Mouse (Mus musculus) liver, postnatal 0 days (tissue): Measurements from ENCODE around the gene Krt18. TPM values are rescaled to one million over a fixed set of nuclear protein-coding genes. Genes with fewer than 3 reads are reported as not detected.

Experiments
- ATAC-seq: fragments of 200-750 bp; cut with Nextera tagmentation; 2 replicates; pipeline ENCODE4 v1.8.0; 2017; ENCODE audit warnings: mild to moderate bottlenecking, moderate library complexity
- DNase-seq: peaks from one replicate; pipeline ENCODE4 v3.0.0-alpha.2; 2016
- H3K27ac ChIP-seq: fragments of 300-500 bp; sonication (generic); 2 replicates; pipeline ENCODE4 v1.5.1; 2014; ENCODE audit warnings: antibody characterized with exemption, moderate library complexity, mild to moderate bottlenecking, low read depth
- H3K27me3 ChIP-seq: fragments of 300-500 bp; sonication (generic); 2 replicates; pipeline ENCODE4 v1.6.1; 2014; ENCODE audit warnings: low read length, control low read depth, mixed read lengths; ENCODE audit not compliant: insufficient read depth
- H3K36me3 ChIP-seq: fragments of 300-500 bp; sonication (generic); replicated peaks from 2 replicates; pipeline ENCODE4 v1.6.1; 2014; ENCODE audit warnings: mild to moderate bottlenecking, control low read depth, low read length, moderate library complexity, mixed read lengths; ENCODE audit not compliant: insufficient read depth
- H3K4me1 ChIP-seq: fragments of 300-500 bp; sonication (generic); 2 replicates; pipeline ENCODE4 v1.6.1; 2014; ENCODE audit warnings: antibody characterized with exemption, mild to moderate bottlenecking, control low read depth; ENCODE audit not compliant: insufficient read depth
- H3K4me2 ChIP-seq: fragments of 300-500 bp; sonication (generic); 2 replicates; pipeline ENCODE4 v1.6.1; 2014; ENCODE audit warnings: low read depth, mild to moderate bottlenecking, low read length, moderate library complexity, mixed read lengths
- H3K4me3 ChIP-seq: fragments of 300-500 bp; sonication (generic); 2 replicates; pipeline ENCODE4 v1.5.1; 2014; ENCODE audit warnings: low read depth, low read length
- H3K9ac ChIP-seq: fragments of 300-500 bp; sonication (generic); replicated peaks from 2 replicates; pipeline ENCODE4 v1.6.1; 2014; ENCODE audit warnings: mild to moderate bottlenecking, moderate library complexity
- H3K9me3 ChIP-seq: fragments of 300-500 bp; sonication (generic); 2 replicates; pipeline ENCODE4 v1.6.1; 2016; ENCODE audit warnings: mild to moderate bottlenecking, control low read depth, low read length, mixed read lengths
- CTCF ChIP-seq: sonication (generic); IDR thresholded peaks from 2 replicates; pipeline ENCODE4 v1.5.1; 2016; ENCODE audit warnings: antibody characterized with exemption, low read depth
- EP300 ChIP-seq: IDR thresholded peaks from 2 replicates; pipeline ENCODE4 v1.6.1; 2016; ENCODE audit warnings: antibody characterized with exemption, low read depth, mild to moderate bottlenecking
- WGBS: fragments of 180-500 bp; shearing (Covaris S2); extraction: QIAGEN DNeasy Blood & Tissue Kit; methylation state at CpG from one replicate; pipeline ENCODE4 v1.1.7; 2014; ENCODE audit not compliant: insufficient replicate concordance; 5-methylcytosine and 5-hydroxymethylcytosine counted together
- polyA plus RNA-seq: library from polyadenylated mRNA; unstranded; fragments of >200 nt; fragmentation: Nextera tagmentation; extraction: Ambion mirVana; gene quantifications from 2 replicates; pipeline ENCODE4 v1.2.1, GENCODE M21; 2015

Gene Krt18
- polyA plus RNA-seq, 1 experiment from 2014 or later: 234 TPM

DNA sequence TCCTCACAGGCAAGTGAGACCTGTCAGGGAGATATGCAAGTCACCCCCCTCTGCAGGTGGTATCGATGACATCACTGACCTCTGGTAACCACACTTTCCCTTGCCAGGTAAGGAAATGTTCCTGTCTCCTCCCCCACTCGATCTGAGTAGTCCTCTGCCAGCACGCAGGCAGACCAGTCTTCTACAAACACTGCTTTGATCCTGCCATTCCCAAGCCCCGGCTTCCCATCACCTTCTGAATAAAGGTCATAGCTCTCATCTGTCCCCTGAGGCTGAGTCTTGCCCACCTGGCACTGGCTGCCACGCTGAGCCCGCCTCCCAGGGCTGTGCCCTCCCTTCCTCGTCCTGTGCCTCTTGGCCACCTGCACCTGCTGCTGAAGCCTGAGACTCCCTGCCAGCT lies 11.2 kb upstream of the Krt18 start:
- DNase-seq (peak; percentile 41), ATAC-seq (peak; percentile 20; the same call in 1 of the 2 replicates)
- WGBS: 37% methylated on average over 7 of the region's 7 CpGs
- H3K36me3 ChIP-seq: no peaks in the 10 kb centered on the region
- peak overlapping the region; percentile 68 for H3K27ac ChIP-seq
- no peak overlapping the region for H3K9ac ChIP-seq
- no peaks in the 10 kb centered on the region for H3K27me3 ChIP-seq
- no peaks in the 10 kb centered on the region for H3K9me3 ChIP-seq
- peaks cover 18% of the 10 kb centered on the region for H3K4me1 ChIP-seq
- peak overlapping the region; percentile 13; the same call in 1 of the 2 replicates for H3K4me2 ChIP-seq
- TF ChIP-seq EP300: no peak
- TF ChIP-seq CTCF: no peak
- H3K4me3 ChIP-seq: no peak overlapping the region

DNA sequence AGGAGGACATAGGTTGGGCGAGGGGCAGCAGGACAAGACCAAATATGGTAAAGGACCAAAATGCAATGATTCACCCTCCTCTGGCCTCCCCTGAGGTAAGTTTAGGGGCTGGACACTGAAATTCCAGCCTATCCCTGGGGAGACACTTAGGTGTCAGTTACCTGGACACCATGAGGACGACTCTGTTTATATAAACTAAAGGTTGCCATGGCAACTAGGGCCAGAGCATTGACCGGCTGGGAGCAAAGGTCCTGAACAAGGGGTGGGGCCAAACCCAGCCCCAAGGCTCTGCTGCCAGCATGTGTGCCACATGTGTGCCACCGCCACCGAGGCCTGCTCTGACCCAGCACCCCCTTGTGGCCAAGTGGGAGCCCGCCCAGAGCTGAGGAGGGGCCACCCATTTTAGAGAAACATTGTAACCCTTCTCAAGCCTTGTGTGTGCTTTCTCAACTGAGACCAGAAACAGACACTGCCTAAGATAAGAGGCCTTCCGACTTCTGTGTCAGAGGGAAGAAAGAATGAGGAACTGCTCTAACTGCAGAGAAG lies 10.0 kb upstream of the Krt18 start:
- Histone ChIP-seq H3K9me3 (no peaks in the 10 kb centered on the region), H3K36me3 (no peaks in the 10 kb centered on the region), H3K27me3 (no peaks in the 10 kb centered on the region), H3K9ac (no peak overlapping the region), H3K27ac (peak overlapping the region; percentile 68), H3K4me3 (no peak overlapping the region), H3K4me1 (peaks cover 18% of the 10 kb centered on the region), H3K4me2 (no peak overlapping the region)
- TF ChIP-seq EP300: no peak
- peak; percentile 79 for TF ChIP-seq CTCF
- DNase-seq (peak; percentile 82), ATAC-seq (peak; percentile 93)
- 12% methylated on average over 7 of the region's 7 CpGs for WGBS

DNA sequence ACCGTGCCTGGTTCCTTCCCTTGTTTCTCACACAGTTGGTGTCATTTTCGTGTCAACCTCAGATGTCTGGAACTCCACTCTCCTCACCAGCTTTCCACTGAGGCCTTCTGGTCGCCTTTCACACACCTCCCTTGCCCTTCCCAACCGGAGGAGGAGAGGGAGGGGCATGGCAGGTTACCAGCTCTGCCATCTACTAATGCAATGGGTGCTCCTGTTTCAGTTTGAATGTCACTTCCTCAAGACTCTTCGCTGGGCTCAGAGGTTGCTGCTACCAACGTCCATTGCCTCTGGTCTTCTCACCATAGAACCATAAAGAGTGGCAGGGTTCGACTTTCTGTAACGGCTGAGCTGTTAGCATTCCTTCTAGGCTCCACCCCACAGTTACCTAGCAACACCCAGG lies 5.5 kb upstream of the Krt18 start:
- ATAC-seq: no peak
- Histone ChIP-seq H3K4me3 (no peak overlapping the region), H3K36me3 (no peaks in the 10 kb centered on the region), H3K4me1 (peaks cover 21% of the 10 kb centered on the region), H3K4me2 (no peak overlapping the region), H3K27me3 (0 out of 2 replicates have a peak, but pooled peaks cover 6% of the 10 kb centered on the region), H3K27ac (no peak overlapping the region), H3K9ac (no peak overlapping the region), H3K9me3 (no peaks in the 10 kb centered on the region)
- TF ChIP-seq EP300 (no peak), CTCF (no peak)
- 41% methylated on average over 8 of the region's 8 CpGs for WGBS
- no peak for DNase-seq

DNA sequence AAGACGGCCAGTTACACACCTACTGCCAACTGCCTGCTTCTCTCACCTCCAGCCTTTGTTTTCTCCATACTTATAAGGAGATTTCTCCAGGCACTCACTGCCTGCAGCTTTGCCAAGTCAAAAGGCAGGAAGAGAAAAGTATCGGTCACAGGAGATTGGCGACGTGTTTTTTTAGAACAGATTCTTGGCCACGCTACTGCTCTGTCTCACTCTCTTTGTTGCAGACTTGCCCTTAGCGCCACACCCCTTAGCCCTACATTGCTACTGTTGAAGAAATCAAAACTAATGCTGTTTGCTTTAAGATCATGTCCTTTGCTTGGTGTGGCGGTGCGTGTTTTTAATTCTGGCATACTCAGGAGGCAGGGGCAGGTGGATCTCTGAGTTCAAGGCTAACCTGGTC lies 4.1 kb upstream of the Krt18 start:
- Histone ChIP-seq H3K36me3 (no peaks in the 10 kb centered on the region), H3K9ac (no peak overlapping the region), H3K4me2 (no peak overlapping the region), H3K27ac (no peak overlapping the region), H3K4me3 (no peak overlapping the region), H3K4me1 (peaks cover 18% of the 10 kb centered on the region), H3K9me3 (no peaks in the 10 kb centered on the region), H3K27me3 (peaks cover 10% of the 10 kb centered on the region; the same call in 1 of the 2 replicates)
- 76% methylated on average over 8 of the region's 8 CpGs for WGBS
- DNase-seq (no peak), ATAC-seq (no peak)
- TF ChIP-seq EP300 (no peak), CTCF (no peak)

DNA sequence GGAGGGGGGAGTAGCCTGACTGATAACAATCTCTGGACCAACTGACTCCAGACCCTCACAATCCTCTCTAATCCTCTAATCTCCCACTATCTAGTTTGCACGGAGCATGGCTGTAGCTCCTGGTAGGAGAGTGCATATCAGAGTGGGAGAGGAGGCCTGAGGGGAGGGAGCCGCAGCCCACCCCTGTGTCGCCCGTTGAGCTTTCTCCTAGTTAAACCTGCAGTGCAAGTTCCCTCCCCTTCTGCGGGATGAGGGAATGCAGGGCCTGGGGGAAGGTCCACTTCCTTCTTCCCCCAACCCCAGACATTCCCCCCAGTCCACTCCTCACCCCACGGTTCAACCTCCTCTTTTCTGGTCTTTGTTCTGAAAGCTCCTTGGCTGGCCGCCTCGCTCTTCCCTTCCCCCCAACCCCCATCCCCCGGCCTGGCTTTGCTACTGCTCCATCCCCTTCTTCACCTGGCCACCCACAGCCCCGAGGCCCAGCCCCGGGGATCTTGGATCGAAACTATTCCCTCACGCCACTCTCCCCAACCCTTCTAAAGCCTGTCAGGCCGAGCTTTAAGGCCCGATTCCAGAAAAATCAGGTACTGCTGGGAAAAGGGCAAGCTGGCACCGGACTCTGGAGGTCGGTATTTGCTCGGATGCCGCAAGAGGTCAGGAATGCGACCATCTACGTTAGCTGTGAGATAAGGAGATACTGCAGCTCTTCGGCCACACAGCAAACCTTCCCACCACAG lies 2.7 kb upstream of the Krt18 start:
- Histone ChIP-seq H3K36me3 (no peaks in the 10 kb centered on the region), H3K27me3 (peaks cover 10% of the 10 kb centered on the region; the same call in 1 of the 2 replicates), H3K27ac (peak overlapping the region; percentile 77), H3K9ac (peak overlapping the region; percentile 49), H3K4me3 (peak overlapping the region; percentile 28; the same call in 1 of the 2 replicates), H3K4me1 (peaks cover 18% of the 10 kb centered on the region), H3K4me2 (peak overlapping the region; percentile 65), H3K9me3 (no peaks in the 10 kb centered on the region)
- DNase-seq (peak; percentile 45), ATAC-seq (peak; percentile 11; the same call in 1 of the 2 replicates)
- WGBS: 10% methylated on average over 22 of the region's 22 CpGs
- TF ChIP-seq CTCF: no peak
- no peak for TF ChIP-seq EP300

DNA sequence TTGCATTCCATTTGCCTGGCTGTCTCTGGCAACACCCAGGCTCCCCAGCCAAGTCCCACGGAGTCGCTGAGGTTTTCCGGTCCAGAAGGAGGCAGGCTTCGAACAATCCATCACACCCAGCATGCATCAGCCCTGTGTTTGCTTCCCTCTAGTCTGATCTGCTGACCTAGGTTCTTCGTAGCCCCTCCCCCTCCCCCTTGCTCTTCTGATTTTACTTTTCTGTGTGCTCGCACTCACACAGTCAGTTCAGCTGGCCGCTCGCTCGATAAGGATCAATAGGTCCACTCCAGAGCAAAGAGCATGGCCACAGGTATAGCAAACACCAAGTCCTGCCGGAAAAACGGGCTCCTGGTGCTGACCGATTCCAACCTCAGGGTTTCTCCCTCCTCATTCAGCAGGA lies 1.6 kb upstream of the Krt18 start:
- Histone ChIP-seq H3K27ac (peak overlapping the region; percentile 92), H3K9ac (no peak overlapping the region; the same call in 1 of the 2 replicates), H3K9me3 (no peaks in the 10 kb centered on the region), H3K4me3 (no peak overlapping the region), H3K36me3 (no peaks in the 10 kb centered on the region), H3K4me1 (peaks cover 18% of the 10 kb centered on the region), H3K27me3 (peaks cover 10% of the 10 kb centered on the region; the same call in 1 of the 2 replicates), H3K4me2 (peak overlapping the region; percentile 65)
- ATAC-seq: peak; percentile 90
- peak; percentile 83 for DNase-seq
- WGBS: 12% methylated on average over 12 of the region's 12 CpGs
- peak; percentile 22; the same call in 1 of the 2 replicates for TF ChIP-seq EP300
- TF ChIP-seq CTCF: no peak
